Mouse (Mus musculus) heart, embryonic 10.5 days (tissue): Measurements from ENCODE around the gene Sapcd2. TPM values are rescaled to one million over a fixed set of nuclear protein-coding genes. Genes with fewer than 3 reads are reported as not detected.

Experiments used
- DNase-seq: peaks from one replicate; pipeline ENCODE4 v3.0.0-alpha.2; 2017; ENCODE audit warnings: low spot score
- H3K27ac ChIP-seq: fragments of 300-500 bp; sonication (generic); 2 replicates; pipeline ENCODE4 v1.5.1; 2016; ENCODE audit warnings: mild to moderate bottlenecking
- H3K27me3 ChIP-seq: fragments of 300-500 bp; sonication (generic); 2 replicates; pipeline ENCODE4 v1.6.1; 2016; ENCODE audit warnings: mild to moderate bottlenecking; ENCODE audit not compliant: poor library complexity, insufficient read depth, severe bottlenecking
- H3K36me3 ChIP-seq: fragments of 300-500 bp; sonication (generic); 2 replicates; pipeline ENCODE4 v1.6.1; 2016; ENCODE audit warnings: mild to moderate bottlenecking, moderate library complexity
- H3K4me1 ChIP-seq: fragments of 300-500 bp; sonication (generic); 2 replicates; pipeline ENCODE4 v1.6.1; 2016; ENCODE audit warnings: mild to moderate bottlenecking
- H3K4me3 ChIP-seq: fragments of 300-500 bp; sonication (generic); 2 replicates; pipeline ENCODE4 v1.5.1; 2016; ENCODE audit warnings: mild to moderate bottlenecking, moderate library complexity
- H3K9me3 ChIP-seq: fragments of 300-500 bp; sonication (generic); 2 replicates; pipeline ENCODE4 v1.6.1; 2016; ENCODE audit warnings: mild to moderate bottlenecking, moderate library complexity
- WGBS: fragments of 180-500 bp; shearing (Covaris S2); methylation state at CpG from one replicate; pipeline ENCODE4 v1.1.7; 2016; 5-methylcytosine and 5-hydroxymethylcytosine counted together
- polyA plus RNA-seq: library from polyadenylated mRNA; unstranded; fragments of >200 nt; fragmentation: Nextera tagmentation; extraction: Ambion mirVana; gene quantifications from 2 replicates; pipeline ENCODE4 v1.2.1, GENCODE M21; 2016

The Sapcd2 gene
- polyA plus RNA-seq, 1 experiment from 2014 or later = 31.8 TPM

DNA sequence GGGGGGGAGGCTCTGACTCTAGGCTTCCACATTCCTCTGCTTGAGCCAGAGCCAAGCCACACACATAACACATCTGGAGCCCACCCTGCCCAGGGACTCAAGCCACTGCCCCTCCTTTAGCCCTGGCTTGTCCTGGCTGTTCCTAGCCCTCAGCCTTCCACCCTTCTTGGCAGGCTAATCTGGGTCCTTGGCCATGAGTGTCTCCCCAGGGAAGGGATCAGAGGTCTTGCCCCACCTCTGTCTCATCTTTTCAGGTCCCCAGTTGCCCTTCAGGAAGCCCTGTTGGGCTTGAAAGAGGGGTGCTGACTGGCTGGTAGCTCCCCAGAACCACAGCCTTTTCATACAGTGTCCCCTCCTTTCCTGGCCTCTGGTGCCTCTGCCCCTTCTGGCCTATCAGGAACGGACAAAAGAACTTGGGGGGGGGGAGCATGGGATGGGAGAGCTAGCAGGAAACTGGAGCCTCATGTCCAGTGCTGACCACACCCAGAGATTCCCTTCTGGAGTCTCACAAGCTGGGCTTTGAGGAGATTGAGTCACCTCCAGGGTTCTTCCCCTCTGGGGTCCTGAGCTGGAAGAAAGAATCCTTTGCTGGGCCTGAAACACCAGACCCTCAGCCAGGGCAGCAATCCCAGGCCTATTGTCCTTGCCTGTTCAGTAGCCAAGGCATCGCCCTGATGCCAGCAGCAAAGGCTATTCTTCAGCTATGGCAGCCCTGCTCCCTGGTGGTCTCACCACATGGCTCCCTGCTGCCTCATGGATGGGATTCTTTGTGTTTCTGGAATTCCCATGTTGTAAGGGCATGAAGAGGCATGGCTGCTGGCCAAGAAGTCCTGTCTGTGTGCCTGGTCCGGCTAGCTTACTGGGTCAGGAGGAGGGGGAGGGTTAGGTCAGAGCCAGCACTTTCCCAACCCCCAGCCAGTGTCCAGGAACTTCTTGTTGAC lies 22.4 kb downstream of the Sapcd2 start:
- Histone ChIP-seq H3K4me1 (peaks cover 21% of the 10 kb centered on the region), H3K27me3 (peaks cover 80% of the 10 kb centered on the region), H3K27ac (no peak overlapping the region), H3K9me3 (no peaks in the 10 kb centered on the region), H3K4me3 (no peak overlapping the region), H3K36me3 (no peaks in the 10 kb centered on the region)
- DNase-seq = no peak
- 33% methylated on average over 3 of the region's 3 CpGs for WGBS

DNA sequence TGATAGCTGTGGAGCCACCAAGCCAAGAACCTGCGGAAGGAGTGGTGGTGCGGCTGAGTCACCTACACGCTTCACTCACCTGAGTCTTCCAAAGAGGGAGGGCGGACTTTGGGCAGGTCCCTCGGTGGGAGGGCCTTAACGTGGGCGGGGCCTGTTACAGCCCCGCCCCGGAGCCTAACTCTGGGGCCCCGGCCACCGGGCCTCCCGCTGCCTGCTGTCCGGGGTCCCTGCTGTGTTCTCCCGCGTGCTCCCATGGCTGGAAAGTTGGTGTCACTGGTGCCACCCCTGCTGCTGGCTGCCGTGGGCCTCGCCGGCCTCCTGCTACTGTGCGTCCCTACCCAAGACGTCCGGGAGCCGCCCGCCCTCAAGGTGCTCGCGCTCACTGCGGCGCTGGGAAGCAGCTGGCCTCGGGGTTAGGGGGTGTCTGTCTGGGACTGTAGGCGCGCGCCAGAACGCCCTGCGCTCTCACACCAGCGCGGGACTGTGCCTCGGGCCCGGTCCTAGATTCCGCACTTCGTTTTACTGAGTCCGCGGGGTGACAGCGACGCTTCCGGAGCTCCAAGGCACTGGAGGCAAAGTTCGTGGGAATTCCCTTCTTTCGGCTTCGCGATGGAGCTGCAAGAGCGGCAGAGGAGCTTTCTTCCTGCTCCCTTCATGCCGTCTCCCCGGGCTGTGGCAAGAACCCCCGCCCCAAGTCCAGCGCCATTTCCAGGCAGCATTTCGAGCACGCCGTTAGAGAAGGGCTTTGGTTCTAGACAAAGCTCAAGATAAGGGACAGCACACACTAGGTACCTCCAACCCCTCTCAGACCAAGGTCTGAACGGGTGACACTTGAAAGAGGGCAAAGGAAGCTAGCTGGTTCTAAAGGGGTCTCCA lies 23.8 kb downstream of the Sapcd2 start, which contains the start of gene Entpd2:
Gene Entpd2 (plus strand): TSS at position 154 of the 876 bp plus-strand sequence.
- no peaks in the 10 kb centered on the region for H3K36me3 ChIP-seq
- H3K27me3 ChIP-seq = peaks cover 94% of the 10 kb centered on the region
- H3K4me3 ChIP-seq = peak within 1 kb of the TSS; percentile 55
- 1% methylated on average over 57 of the region's 57 CpGs for WGBS
- no peaks in the 10 kb centered on the region for H3K9me3 ChIP-seq
- peaks cover 26% of the 10 kb centered on the region for H3K4me1 ChIP-seq
- DNase-seq = no peak
- H3K27ac ChIP-seq = no peak within 1 kb of the TSS

DNA sequence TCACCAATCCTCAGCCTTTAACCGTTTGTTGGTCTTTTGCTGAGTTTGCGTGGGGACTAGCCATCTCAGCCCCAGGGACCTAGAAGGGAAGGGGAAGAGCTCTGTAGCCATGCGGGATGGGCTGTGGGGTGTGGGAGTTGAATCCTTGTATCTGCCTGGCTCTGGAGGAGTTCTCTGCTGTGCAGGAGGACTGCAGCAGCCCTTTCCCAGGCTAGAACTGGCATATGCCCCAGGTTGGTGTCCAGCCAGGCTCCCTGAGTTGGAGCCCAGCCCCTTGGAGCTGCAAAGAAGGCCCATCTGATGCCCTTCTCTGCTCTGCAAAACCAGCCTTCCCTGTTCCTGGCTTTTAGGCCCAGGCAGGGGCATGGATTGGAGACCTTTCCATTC lies 24.5 kb downstream of the Sapcd2 start:
- Histone ChIP-seq H3K27ac (no peak overlapping the region), H3K36me3 (no peaks in the 10 kb centered on the region), H3K4me3 (peak overlapping the region; percentile 55), H3K27me3 (peaks cover 97% of the 10 kb centered on the region), H3K4me1 (peaks cover 26% of the 10 kb centered on the region), H3K9me3 (no peaks in the 10 kb centered on the region)
- DNase-seq = no peak
- 25% methylated on average over 3 of the region's 3 CpGs for WGBS

DNA sequence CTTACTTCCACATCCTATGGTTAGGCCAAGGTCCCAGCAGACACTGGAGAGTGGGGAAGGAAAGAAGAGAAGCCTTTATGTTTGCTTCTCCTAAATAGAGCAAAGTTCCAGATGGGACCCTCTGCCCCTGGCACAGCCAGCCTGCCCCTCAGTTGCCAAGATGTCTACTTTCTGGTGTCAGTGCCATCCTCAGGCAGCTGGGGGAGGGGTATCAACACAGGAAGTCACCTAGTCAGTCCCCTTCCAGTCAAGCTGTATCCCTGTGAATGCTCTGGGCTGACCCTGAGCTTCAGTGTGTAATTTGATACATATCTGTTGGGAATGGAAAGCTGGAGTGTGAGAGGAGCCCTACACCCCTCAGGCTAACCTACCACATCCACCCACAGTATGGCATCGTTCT lies 24.9 kb downstream of the Sapcd2 start:
- no peaks in the 10 kb centered on the region for H3K9me3 ChIP-seq
- 44% methylated on average over 1 of the region's 1 CpGs for WGBS
- no peak overlapping the region for H3K27ac ChIP-seq
- DNase-seq = no peak
- no peaks in the 10 kb centered on the region for H3K36me3 ChIP-seq
- H3K4me1 ChIP-seq = peaks cover 26% of the 10 kb centered on the region
- no peak overlapping the region for H3K4me3 ChIP-seq
- peaks cover 98% of the 10 kb centered on the region for H3K27me3 ChIP-seq

DNA sequence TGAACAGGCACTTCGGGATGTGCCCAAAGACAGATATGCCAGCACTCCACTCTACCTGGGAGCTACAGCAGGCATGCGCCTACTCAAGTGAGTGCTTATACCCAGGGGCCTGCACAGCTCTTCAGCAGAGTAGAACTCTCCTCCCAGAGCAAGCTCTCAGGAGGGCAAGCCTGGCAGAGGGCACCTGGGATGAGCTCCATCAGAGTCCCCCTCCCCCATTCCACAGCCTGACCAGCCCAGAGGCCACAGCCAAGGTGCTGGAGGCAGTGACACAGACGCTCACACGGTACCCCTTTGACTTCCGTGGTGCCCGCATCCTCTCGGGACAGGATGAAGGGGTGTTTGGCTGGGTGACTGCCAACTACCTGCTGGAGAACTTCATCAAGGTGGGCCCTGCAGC lies 25.9 kb downstream of the Sapcd2 start:
- no peak overlapping the region for H3K4me3 ChIP-seq
- DNase-seq = no peak
- 81% methylated on average over 7 of the region's 7 CpGs for WGBS
- no peak overlapping the region for H3K27ac ChIP-seq
- no peaks in the 10 kb centered on the region for H3K9me3 ChIP-seq
- H3K36me3 ChIP-seq = no peaks in the 10 kb centered on the region
- H3K4me1 ChIP-seq = peaks cover 33% of the 10 kb centered on the region
- H3K27me3 ChIP-seq = peaks cover 100% of the 10 kb centered on the region

DNA sequence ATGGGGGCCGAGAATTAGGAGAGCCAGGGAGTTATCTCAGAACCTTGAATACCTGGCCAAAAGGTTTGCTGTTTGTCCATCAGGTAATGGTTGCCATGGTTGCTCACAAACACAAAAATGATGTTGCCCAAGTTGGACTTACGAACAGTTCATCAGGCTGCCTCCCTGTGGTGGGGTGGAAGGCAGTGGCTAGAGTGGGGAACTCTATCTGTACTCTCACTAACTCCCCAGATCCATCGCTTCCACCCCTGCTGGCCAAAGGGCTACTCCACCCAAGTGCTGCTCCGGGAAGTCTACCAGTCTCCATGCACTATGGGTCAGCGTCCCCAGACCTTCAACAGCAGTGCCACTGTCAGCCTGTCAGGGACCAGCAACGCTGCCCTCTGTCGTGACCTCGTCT lies 26.9 kb downstream of the Sapcd2 start, which contains the start of gene Npdc1:
Gene Npdc1 (plus strand): TSS at position 301 of the 400 bp plus-strand sequence.
- WGBS = 53% methylated on average over 8 of the region's 8 CpGs
- no peaks in the 10 kb centered on the region for H3K9me3 ChIP-seq

DNA sequence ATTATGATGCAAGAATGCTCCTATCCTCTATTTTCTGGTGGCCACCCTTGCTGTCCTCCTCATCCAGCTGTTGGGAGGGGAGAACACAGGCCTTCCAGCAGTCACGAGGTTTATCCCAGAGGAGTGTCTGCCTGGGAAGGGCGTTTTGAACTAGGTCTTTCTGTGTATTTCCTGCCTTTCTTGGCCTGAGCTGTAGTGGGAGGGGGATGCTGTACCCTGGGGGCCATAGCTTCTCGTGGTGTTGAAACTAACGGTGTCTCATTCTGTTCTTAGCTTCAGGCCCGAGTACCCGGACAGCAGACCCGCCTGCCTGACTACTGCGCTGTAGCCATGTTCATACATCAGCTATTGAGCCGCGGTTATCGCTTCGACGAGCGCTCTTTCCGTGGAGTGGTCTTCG lies 28.2 kb downstream of the Sapcd2 start:
- Histone ChIP-seq H3K4me1 (peaks cover 26% of the 10 kb centered on the region), H3K9me3 (no peaks in the 10 kb centered on the region), H3K27me3 (peaks cover 98% of the 10 kb centered on the region), H3K36me3 (no peaks in the 10 kb centered on the region), H3K4me3 (peak overlapping the region; percentile 22; the same call in 1 of the 2 replicates), H3K27ac (no peak overlapping the region)
- 24% methylated on average over 16 of the region's 16 CpGs for WGBS
- DNase-seq = no peak

More for the DNA sequence above, 26.9 kb downstream of the Sapcd2 start, which contains the start of gene Npdc1:
- Histone ChIP-seq H3K27ac (no peak within 1 kb of the TSS), H3K4me3 (no peak within 1 kb of the TSS), H3K27me3 (peaks cover 100% of the 10 kb centered on the region), H3K4me1 (peaks cover 36% of the 10 kb centered on the region), H3K36me3 (no peaks in the 10 kb centered on the region)
- no peak for DNase-seq

DNA sequence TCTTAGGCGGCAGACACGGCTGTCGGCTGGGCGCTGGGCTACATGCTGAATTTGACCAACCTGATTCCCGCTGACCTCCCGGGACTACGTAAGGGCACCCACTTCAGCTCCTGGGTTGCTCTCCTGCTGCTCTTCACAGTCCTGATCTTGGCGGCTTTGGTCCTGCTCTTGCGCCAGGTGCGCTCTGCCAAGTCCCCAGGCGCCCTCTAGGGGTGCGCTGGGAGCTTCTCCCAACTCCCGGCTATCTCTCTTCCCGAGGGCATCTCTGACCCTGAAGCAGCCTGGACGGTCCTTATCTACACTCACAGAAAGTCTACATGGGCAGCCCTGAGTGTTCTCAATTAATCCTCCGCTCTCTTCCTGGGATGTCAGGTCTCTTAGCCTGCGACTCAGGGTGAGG lies 28.6 kb downstream of the Sapcd2 start:
- 2% methylated on average over 17 of the region's 17 CpGs for WGBS
- H3K27ac ChIP-seq = no peak overlapping the region
- no peaks in the 10 kb centered on the region for H3K9me3 ChIP-seq
- peak overlapping the region; percentile 22; the same call in 1 of the 2 replicates for H3K4me3 ChIP-seq
- H3K4me1 ChIP-seq = peaks cover 23% of the 10 kb centered on the region
- H3K36me3 ChIP-seq = no peaks in the 10 kb centered on the region
- no peak for DNase-seq
- H3K27me3 ChIP-seq = peaks cover 98% of the 10 kb centered on the region

DNA sequence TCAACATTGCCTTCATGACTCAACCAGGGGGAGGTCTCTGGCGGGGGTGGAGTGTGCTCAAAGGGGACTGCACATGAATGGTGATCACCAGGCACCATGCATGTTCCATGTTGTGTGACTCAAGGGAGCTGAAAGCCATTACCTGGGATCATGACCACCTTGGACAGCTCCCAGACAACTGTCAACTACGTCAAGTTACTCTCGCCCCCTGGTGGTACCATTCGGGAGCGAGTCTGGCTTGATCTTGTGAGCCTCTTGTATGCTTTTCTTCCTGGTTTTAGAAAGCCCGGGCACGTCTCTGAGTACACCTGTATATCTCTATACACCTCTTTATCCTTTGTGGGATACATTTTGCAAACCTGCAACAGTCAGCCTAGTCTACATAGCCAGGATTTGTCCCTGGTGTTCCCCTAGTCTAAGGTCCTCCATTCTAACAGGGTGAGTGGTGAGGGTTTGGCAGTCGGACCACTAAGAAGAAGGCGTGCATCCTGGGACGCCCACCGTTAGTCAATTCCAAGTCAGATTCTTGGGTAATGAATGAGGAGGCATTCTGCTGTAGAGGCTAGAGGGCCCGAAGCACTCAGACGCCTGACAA lies 30.4 kb downstream of the Sapcd2 start:
- Histone ChIP-seq H3K4me1 (peaks cover 15% of the 10 kb centered on the region), H3K4me3 (peak overlapping the region; percentile 66), H3K9me3 (no peaks in the 10 kb centered on the region), H3K36me3 (no peaks in the 10 kb centered on the region), H3K27ac (no peak overlapping the region), H3K27me3 (peaks cover 98% of the 10 kb centered on the region)
- peak; percentile 88 for DNase-seq
- 2% methylated on average over 13 of the region's 13 CpGs for WGBS

DNA sequence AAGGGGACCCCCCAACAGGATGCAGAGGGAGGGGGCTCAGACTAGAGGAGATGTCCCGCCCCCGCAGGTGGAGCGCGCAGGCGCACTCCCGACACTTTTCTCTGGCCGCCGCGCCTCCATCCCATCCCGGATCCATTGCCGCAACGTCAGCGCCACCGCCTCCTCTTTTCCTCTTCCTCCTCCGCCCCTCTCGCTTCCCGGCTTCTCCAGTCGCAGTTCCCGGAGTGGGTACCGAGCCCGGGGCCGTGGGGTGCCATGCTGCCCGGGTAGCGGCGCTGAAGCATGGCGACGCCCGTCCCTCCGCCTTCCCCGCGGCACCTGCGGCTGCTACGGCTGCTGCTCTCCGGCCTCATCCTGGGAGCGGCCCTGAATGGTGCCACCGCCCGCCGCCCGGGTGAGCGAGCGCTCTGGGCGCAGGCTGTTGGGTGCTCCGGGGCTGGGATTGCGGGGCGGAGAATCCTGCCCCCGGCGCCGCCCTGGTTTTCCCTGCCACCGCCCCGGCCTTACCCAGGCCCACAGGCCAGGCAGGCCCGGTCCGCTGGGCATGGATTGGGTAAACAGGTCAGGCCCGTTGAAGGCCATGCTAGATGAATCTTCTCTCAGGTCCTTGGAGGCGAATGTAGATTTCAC lies 31.0 kb downstream of the Sapcd2 start:
- WGBS = 2% methylated on average over 54 of the region's 54 CpGs
- peak overlapping the region; percentile 66 for H3K4me3 ChIP-seq
- peaks cover 15% of the 10 kb centered on the region for H3K4me1 ChIP-seq
- DNase-seq = no peak
- no peaks in the 10 kb centered on the region for H3K9me3 ChIP-seq
- no peak overlapping the region; the same call in 1 of the 2 replicates for H3K27ac ChIP-seq
- no peaks in the 10 kb centered on the region for H3K36me3 ChIP-seq
- peaks cover 98% of the 10 kb centered on the region for H3K27me3 ChIP-seq

DNA sequence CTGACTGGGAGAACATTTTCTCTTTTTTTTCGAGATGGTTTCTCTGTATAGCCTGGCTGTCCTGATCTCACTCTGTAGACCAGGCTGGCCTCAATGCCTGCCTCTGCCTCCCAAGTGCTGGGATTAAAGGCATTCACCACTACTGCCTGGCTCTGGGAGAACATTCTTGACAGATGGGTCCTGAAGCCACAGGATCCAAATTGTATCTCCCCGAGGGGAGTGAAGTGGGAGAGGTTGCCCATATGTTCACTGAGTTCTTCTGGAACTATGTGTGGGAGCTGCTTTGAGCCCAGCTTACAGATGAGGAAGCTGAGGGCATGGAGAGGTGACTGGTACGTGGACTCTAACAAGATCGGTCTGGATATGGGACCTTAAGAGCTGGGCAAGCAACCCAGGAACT lies 31.9 kb downstream of the Sapcd2 start:
- no peaks in the 10 kb centered on the region for H3K36me3 ChIP-seq
- H3K27me3 ChIP-seq = peaks cover 94% of the 10 kb centered on the region
- 73% methylated on average over 4 of the region's 4 CpGs for WGBS
- no peaks in the 10 kb centered on the region for H3K9me3 ChIP-seq
- peaks cover 15% of the 10 kb centered on the region for H3K4me1 ChIP-seq
- no peak for DNase-seq
- no peak overlapping the region for H3K27ac ChIP-seq
- peak overlapping the region; percentile 66; the same call in 1 of the 2 replicates for H3K4me3 ChIP-seq

DNA sequence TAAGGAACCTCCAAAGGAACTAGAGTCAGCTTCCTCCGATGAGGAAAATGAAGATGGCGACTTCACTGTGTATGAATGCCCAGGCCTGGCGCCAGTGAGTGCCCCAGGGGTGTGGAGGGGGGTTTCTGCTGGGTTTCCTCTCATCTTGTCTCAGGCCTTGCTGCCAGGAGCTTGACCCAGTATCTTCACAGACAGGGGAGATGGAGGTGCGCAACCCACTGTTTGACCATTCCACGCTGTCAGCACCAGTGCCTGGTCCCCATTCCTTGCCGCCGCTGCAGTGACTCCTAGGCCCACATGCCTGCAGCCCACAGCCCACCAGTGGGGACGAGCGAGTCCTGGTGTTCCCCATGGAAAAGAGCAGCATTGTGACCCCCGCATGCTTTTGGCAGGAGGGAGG lies 36.8 kb downstream of the Sapcd2 start:
- Histone ChIP-seq H3K27me3 (peaks cover 57% of the 10 kb centered on the region), H3K27ac (no peak overlapping the region), H3K36me3 (no peaks in the 10 kb centered on the region), H3K4me3 (no peak overlapping the region), H3K4me1 (no peaks in the 10 kb centered on the region), H3K9me3 (no peaks in the 10 kb centered on the region)
- 74% methylated on average over 10 of the region's 10 CpGs for WGBS
- DNase-seq = no peak
